Mouse (Mus musculus): ENCODE results near the gene Sema4b. TPM values are rescaled to one million over a fixed set of nuclear protein-coding genes. Genes with fewer than 3 reads are reported as not detected.
A peak's percentile ranks its signal among the peaks of the same experiment; 100 is the strongest.

Sema4b gene
- polyA plus RNA-seq, 1 experiment from 2014 or later: 10.7 TPM

DNA sequence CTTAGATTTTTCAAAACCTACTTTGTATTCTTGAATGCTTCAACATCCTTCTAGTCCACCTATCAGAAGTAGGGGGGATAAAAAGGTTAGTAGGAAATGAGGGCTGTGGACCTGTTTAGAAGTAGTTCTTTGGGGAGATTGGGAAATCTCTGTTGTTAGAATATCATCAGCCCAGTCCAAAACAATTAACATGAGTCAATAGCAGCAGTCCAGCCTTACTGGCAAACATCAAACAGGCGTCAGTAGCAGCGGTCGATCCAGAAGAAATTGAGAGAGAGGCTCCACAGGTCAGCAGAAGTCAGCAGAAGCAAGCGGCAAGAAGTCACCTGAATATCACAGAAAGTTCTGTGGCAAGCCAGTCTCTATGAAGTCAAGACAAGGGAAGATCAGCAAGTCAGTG is 58.2 kb downstream of the Sema4b start:
- Histone ChIP-seq H3K4me1 (replicated peaks) (peaks cover 5% of the 10 kb centered on the region; the same call in 1 of the 2 replicates), H3K36me3 (peaks cover 10% of the 10 kb centered on the region), H3K4me2 (no peak overlapping the region), H3K27me3 (replicated peaks) (no peaks in the 10 kb centered on the region), H3K9ac (no peak overlapping the region), H3K9me3 (replicated peaks) (no peaks in the 10 kb centered on the region), H3K27ac (ENCODE audit: poor library complexity, severe bottlenecking) (no peak overlapping the region), H3K4me3 (no peak overlapping the region)
- ATAC-seq (ENCODE audit: insufficient number of reproducible peaks, low FRiP score): no peak
- 86% methylated on average over 4 of the region's 4 CpGs for WGBS

GRCm38 (mm10) chr7:80246148-80246721 is 59.6 kb downstream of the Sema4b start, which contains the start of gene Ttll13:
TSS of gene Ttll13 (plus strand) at chr7:80246376.
- ATAC-seq (ENCODE audit: insufficient number of reproducible peaks, low FRiP score): peak; percentile 99
- Histone ChIP-seq H3K4me2 (peak within 1 kb of the TSS; percentile 76), H3K4me3 (peak within 1 kb of the TSS; percentile 70), H3K36me3 (0 out of 2 replicates have a peak, but pooled peaks cover 2% of the 10 kb centered on the region), H3K4me1 (replicated peaks) (peaks cover 5% of the 10 kb centered on the region; the same call in 1 of the 2 replicates), H3K9ac (peak within 1 kb of the TSS; percentile 82), H3K27ac (ENCODE audit: poor library complexity, severe bottlenecking) (peak within 1 kb of the TSS; percentile 84), H3K9me3 (replicated peaks) (no peaks in the 10 kb centered on the region), H3K27me3 (replicated peaks) (no peaks in the 10 kb centered on the region)
- under 1% methylated on average over 48 of the region's 48 CpGs for WGBS

DNA sequence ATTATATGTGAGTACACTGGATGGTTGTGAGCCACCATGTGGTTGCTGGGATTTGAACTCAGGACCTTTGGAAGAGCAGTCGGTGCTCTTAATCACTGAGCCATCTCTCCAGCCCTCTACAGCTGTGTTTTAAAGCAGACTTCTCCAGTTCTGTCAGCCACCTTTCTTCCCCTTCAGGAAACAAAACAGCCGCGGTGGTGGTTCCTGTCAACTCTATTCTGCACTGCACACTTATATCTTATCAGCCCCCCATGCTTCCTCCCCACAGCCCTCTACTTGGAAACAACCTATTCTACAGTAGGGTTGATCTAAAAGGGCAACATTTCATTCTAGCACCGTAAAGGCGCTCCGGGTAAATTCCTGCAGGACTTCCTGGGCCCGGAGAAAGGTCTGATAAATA is 60.2 kb downstream of the Sema4b start:
- Histone ChIP-seq H3K4me1 (replicated peaks) (peaks cover 5% of the 10 kb centered on the region; the same call in 1 of the 2 replicates), H3K27me3 (replicated peaks) (no peaks in the 10 kb centered on the region), H3K9ac (no peak overlapping the region), H3K4me3 (peak overlapping the region; percentile 70), H3K9me3 (replicated peaks) (no peaks in the 10 kb centered on the region), H3K36me3 (no peaks in the 10 kb centered on the region), H3K4me2 (peak overlapping the region; percentile 76), H3K27ac (ENCODE audit: poor library complexity, severe bottlenecking) (peak overlapping the region; percentile 84)
- 21% methylated on average over 7 of the region's 7 CpGs for WGBS
- 0 out of 2 replicates have a peak, but pooled peaks have one; percentile 20 for ATAC-seq (ENCODE audit: insufficient number of reproducible peaks, low FRiP score)

DNA sequence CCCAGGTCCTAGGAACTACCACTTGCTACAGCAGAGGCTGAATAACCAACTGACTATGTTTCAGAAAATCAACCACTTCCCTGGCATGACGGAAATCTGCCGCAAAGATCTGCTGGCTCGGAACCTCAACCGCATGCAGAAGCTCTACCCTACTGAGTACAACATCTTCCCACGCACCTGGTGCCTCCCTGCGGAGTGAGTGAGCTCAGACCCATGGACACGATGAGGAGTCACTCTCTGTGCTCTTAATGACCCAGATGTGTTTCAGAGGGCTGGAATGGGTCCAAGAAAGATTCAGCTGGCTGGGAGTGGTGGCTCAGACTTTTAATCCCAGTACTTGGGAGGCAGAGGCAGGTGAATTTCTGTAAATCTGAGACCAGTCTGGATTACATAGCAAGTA is 65.8 kb downstream of the Sema4b start:
- H3K9ac ChIP-seq: no peak overlapping the region
- H3K27ac ChIP-seq (ENCODE audit: poor library complexity, severe bottlenecking): no peak overlapping the region
- H3K4me2 ChIP-seq: no peak overlapping the region
- H3K4me3 ChIP-seq: no peak overlapping the region
- no peak for ATAC-seq (ENCODE audit: insufficient number of reproducible peaks, low FRiP score)
- H3K9me3 ChIP-seq (replicated peaks): no peaks in the 10 kb centered on the region
- no peaks in the 10 kb centered on the region for H3K36me3 ChIP-seq
- no peaks in the 10 kb centered on the region for H3K4me1 ChIP-seq (replicated peaks)
- H3K27me3 ChIP-seq (replicated peaks): peaks cover 19% of the 10 kb centered on the region; the same call in 1 of the 2 replicates
- 76% methylated on average over 7 of the region's 7 CpGs for WGBS

- no peak overlapping the region for H3K4me3 ChIP-seq
- H3K4me1 ChIP-seq (replicated peaks): no peaks in the 10 kb centered on the region
- no peak for ATAC-seq (ENCODE audit: insufficient number of reproducible peaks, low FRiP score)
Measured at GRCm38 (mm10) chr7:80252886-80253285, 66.2 kb downstream of the Sema4b start.

GRCm38 (mm10) chr7:80255981-80256380 is 69.3 kb downstream of the Sema4b start:
- WGBS: 60% methylated on average over 2 of the region's 2 CpGs
- peaks cover 45% of the 10 kb centered on the region for H3K27me3 ChIP-seq (replicated peaks)

More at GRCm38 (mm10) chr7:80252886-80253285, 66.2 kb downstream of the Sema4b start:
- Histone ChIP-seq H3K4me2 (no peak overlapping the region), H3K27me3 (replicated peaks) (peaks cover 22% of the 10 kb centered on the region; the same call in 1 of the 2 replicates), H3K36me3 (no peaks in the 10 kb centered on the region), H3K9me3 (replicated peaks) (no peaks in the 10 kb centered on the region), H3K9ac (no peak overlapping the region), H3K27ac (ENCODE audit: poor library complexity, severe bottlenecking) (no peak overlapping the region)
- 63% methylated on average over 11 of the region's 11 CpGs for WGBS

GRCm38 (mm10) chr7:80257706-80258105 is 71.1 kb downstream of the Sema4b start:
- H3K27me3 ChIP-seq (replicated peaks): peaks cover 45% of the 10 kb centered on the region
- 51% methylated on average over 2 of the region's 2 CpGs for WGBS
- no peaks in the 10 kb centered on the region for H3K36me3 ChIP-seq
- H3K4me2 ChIP-seq: no peak overlapping the region
- H3K27ac ChIP-seq (ENCODE audit: poor library complexity, severe bottlenecking): no peak overlapping the region
- no peak overlapping the region for H3K9ac ChIP-seq
- peaks cover 8% of the 10 kb centered on the region for H3K4me1 ChIP-seq (replicated peaks)
- no peaks in the 10 kb centered on the region for H3K9me3 ChIP-seq (replicated peaks)
- no peak for ATAC-seq (ENCODE audit: insufficient number of reproducible peaks, low FRiP score)
- H3K4me3 ChIP-seq: no peak overlapping the region

More at GRCm38 (mm10) chr7:80255981-80256380, 69.3 kb downstream of the Sema4b start:
- Histone ChIP-seq H3K9me3 (replicated peaks) (no peaks in the 10 kb centered on the region), H3K4me1 (replicated peaks) (no peaks in the 10 kb centered on the region), H3K4me3 (no peak overlapping the region), H3K36me3 (no peaks in the 10 kb centered on the region), H3K9ac (no peak overlapping the region), H3K4me2 (no peak overlapping the region), H3K27ac (ENCODE audit: poor library complexity, severe bottlenecking) (no peak overlapping the region)
- ATAC-seq (ENCODE audit: insufficient number of reproducible peaks, low FRiP score): no peak

- Histone ChIP-seq H3K27me3 (replicated peaks) (peaks cover 36% of the 10 kb centered on the region), H3K36me3 (peaks cover 18% of the 10 kb centered on the region), H3K4me3 (peak within 1 kb of the TSS; percentile 65), H3K4me2 (peak within 1 kb of the TSS; percentile 91), H3K27ac (ENCODE audit: poor library complexity, severe bottlenecking) (peak within 1 kb of the TSS; percentile 56), H3K9ac (peak within 1 kb of the TSS; percentile 80), H3K9me3 (replicated peaks) (no peaks in the 10 kb centered on the region), H3K4me1 (replicated peaks) (peaks cover 8% of the 10 kb centered on the region)
- 25% methylated on average over 40 of the region's 40 CpGs for WGBS
- ATAC-seq (ENCODE audit: insufficient number of reproducible peaks, low FRiP score): peak; percentile 89
Measured at GRCm38 (mm10) chr7:80260625-80261371, 74.2 kb downstream of the Sema4b start, which contains the start of gene Ngrn. TSS of gene Ngrn (plus strand) at chr7:80261215.

DNA sequence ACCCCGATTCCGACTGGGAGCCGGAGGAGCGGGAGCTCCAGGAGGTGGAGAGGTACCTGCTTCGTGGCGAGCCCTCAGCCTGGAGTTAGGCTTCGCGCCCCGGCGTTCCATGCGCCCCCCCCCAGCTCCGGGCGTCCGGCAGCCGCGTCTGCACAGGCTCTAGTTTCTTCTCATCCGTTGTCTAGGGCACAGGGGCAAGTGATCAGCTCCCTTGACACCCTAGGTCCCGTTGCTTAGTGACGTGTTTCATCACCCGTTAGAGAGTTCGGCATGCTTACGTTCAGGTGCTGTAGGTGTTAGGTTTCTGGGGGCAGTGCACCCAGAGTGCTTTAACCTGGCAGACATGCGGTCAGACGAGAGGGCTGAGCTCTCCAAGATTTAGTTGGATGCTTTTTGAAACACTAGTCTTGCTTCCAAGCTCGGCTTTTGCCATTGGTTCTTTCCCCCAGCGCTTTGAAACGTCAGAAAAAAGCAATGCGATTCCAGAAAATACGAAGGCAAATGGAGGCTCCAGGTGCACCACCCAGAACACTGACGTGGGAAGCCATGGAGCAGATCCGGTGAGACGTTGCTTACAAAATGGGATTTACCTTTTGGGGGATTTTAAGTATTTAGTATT is 74.8 kb downstream of the Sema4b start:
- peak; percentile 62 for ATAC-seq (ENCODE audit: insufficient number of reproducible peaks, low FRiP score)
- H3K4me3 ChIP-seq: peak overlapping the region; percentile 65
- H3K27me3 ChIP-seq (replicated peaks): peaks cover 35% of the 10 kb centered on the region
- peaks cover 8% of the 10 kb centered on the region for H3K4me1 ChIP-seq (replicated peaks)
- no peaks in the 10 kb centered on the region for H3K9me3 ChIP-seq (replicated peaks)
- peak overlapping the region; percentile 56 for H3K27ac ChIP-seq (ENCODE audit: poor library complexity, severe bottlenecking)
- H3K9ac ChIP-seq: peak overlapping the region; percentile 80
- peak overlapping the region; percentile 91 for H3K4me2 ChIP-seq
- H3K36me3 ChIP-seq: peaks cover 24% of the 10 kb centered on the region
- WGBS: 1% methylated on average over 32 of the region's 32 CpGs

- no peak overlapping the region for H3K4me3 ChIP-seq
- no peak overlapping the region for H3K9ac ChIP-seq
- peaks cover 15% of the 10 kb centered on the region for H3K4me1 ChIP-seq (replicated peaks)
- 92% methylated on average over 12 of the region's 12 CpGs for WGBS
- peaks cover 31% of the 10 kb centered on the region for H3K36me3 ChIP-seq
- H3K9me3 ChIP-seq (replicated peaks): no peaks in the 10 kb centered on the region
- H3K4me2 ChIP-seq: no peak overlapping the region
- H3K27ac ChIP-seq (ENCODE audit: poor library complexity, severe bottlenecking): no peak overlapping the region
- ATAC-seq (ENCODE audit: insufficient number of reproducible peaks, low FRiP score): no peak
- peaks cover 6% of the 10 kb centered on the region for H3K27me3 ChIP-seq (replicated peaks)
Measured at GRCm38 (mm10) chr7:80264606-80265005, 78.0 kb downstream of the Sema4b start.

DNA sequence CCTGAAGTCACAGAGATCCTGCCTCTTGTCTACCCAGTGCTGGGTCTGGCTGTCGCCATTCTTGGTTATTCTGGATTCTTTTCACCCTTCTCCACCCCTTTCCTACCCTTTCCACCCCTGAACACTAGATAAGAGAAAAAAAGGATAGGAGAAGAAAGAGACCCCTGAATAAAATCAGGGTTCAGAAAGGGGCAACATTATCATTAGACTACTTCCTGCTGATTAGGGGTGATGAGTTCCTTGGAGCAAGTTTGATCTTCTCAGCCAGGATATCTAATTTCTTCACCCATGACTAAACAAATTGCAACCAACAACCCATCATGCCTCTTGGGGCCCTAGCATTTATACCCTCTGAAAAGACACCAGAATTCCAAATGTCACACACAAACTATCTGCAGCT is 81.1 kb downstream of the Sema4b start:
- H3K36me3 ChIP-seq: peaks cover 33% of the 10 kb centered on the region
- peaks cover 19% of the 10 kb centered on the region for H3K4me1 ChIP-seq (replicated peaks)
- WGBS: 70% methylated on average over 1 of the region's 1 CpGs
- H3K9ac ChIP-seq: no peak overlapping the region
- no peak for ATAC-seq (ENCODE audit: insufficient number of reproducible peaks, low FRiP score)
- no peak overlapping the region for H3K27ac ChIP-seq (ENCODE audit: poor library complexity, severe bottlenecking)
- no peak overlapping the region for H3K4me2 ChIP-seq
- no peaks in the 10 kb centered on the region for H3K9me3 ChIP-seq (replicated peaks)
- H3K4me3 ChIP-seq: no peak overlapping the region
- no peaks in the 10 kb centered on the region for H3K27me3 ChIP-seq (replicated peaks)
